Mouse (Mus musculus) stomach, postnatal 0 days (tissue): ENCODE measurements at regions not wholly inside any gene's neighbourhood (a gene's known extent, or its start where the extent isn't known, plus 50 kb on each side); places are given as distances from the start of the nearest gene placed in this dataset.

Experiments used
- CTCF ChIP-seq: IDR thresholded peaks from 2 replicates; pipeline ENCODE4 v1.5.1; 2016; ENCODE audit warnings: antibody characterized with exemption, low read depth, mild to moderate bottlenecking, moderate library complexity
- EP300 ChIP-seq: optimal IDR thresholded peaks from 2 replicates; pipeline ENCODE3; 2016; ENCODE audit warnings: antibody characterized with exemption

DNA sequence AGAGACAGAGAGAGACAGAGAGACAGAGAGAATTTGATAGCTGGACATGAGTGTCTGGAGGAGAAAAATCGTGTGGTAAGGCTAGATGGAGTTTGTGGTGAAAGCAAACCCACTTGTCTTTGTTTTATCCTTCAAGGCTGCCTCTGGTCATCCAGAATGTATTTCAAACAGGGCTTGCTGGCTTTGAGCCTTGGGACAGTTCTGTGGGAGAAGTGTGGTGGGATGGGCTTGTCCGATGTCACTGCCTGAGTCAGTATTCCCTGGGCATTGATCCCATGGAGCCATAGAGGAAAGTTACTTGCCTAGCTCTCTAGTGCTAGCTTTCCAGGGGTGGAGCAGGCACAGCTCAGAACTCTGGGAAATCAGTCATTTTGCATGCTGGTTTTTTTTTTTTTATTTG, 417.9 kb upstream of the Trpc7 start:
- no peak for TF ChIP-seq EP300
- no peak for TF ChIP-seq CTCF
